Mouse (Mus musculus): ENCODE data around the gene Sod1. TPM values are rescaled to one million over a fixed set of nuclear protein-coding genes. Genes with fewer than 3 reads are reported as not detected.

Sod1 gene
- polyA plus RNA-seq, 1 experiment from 2014 or later = 855 TPM

DNA sequence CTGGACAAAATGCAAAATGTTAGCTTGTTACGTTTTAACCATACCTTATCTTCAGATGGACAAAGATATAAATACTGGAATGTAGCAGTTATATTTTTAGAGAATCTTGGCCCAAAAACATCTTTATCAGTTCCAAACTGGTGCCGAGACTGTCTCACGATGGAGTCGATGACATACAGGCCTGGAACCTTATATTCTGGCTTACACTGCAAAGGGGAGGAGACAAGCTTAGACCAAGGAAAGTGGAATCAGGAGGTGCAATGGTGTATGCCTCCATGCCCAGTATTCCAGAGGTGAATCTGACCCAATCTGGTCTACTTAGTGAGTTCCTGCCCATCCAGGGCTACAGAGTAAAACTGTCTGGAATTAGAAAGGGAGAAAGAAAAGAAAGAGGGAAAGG lies 39.5 kb downstream of the Sod1 start:
- no peak for ATAC-seq
- Histone ChIP-seq H3K9ac (replicated peaks; ENCODE audit: low read depth, low read length) (no peak overlapping the region), H3K4me3 (replicated peaks; ENCODE audit: low read length) (no peak overlapping the region), H3K4me2 (ENCODE audit: low read length) (no peak overlapping the region), H3K27ac (ENCODE audit: low read length) (no peak overlapping the region), H3K4me1 (replicated peaks; ENCODE audit: control insufficient read depth, insufficient read depth, low read length) (no peaks in the 10 kb centered on the region), H3K9me3 (ENCODE audit: control insufficient read depth, low read length) (no peaks in the 10 kb centered on the region), H3K27me3 (replicated peaks; ENCODE audit: control insufficient read depth, insufficient read depth, low read length) (no peaks in the 10 kb centered on the region), H3K36me3 (ENCODE audit: control insufficient read depth, insufficient read depth) (peaks cover 21% of the 10 kb centered on the region)
- WGBS = 92% methylated on average over 4 of the region's 4 CpGs

DNA sequence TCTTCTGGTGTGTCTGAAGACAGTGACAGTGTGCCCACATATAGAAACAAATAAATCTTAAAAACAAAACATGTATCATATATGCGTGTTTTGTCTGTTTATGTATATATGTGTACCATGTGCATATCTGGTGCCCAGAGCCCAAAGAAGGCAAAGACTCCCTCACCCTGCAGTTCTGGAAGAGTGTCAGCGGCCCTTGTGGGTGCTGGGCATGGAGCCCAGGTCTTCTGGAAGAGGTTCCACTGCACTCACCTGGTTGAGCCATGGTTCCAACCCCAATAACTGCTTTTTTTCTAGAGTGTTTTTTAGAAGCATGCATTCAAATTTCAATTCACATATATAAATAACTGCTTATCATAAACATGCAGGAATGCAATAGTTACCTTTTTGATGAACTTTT lies 41.2 kb downstream of the Sod1 start:
- 97% methylated on average over 2 of the region's 2 CpGs for WGBS
- H3K36me3 ChIP-seq (ENCODE audit: control insufficient read depth, insufficient read depth) = peaks cover 14% of the 10 kb centered on the region
- no peaks in the 10 kb centered on the region for H3K27me3 ChIP-seq (replicated peaks; ENCODE audit: control insufficient read depth, insufficient read depth, low read length)
- H3K4me3 ChIP-seq (replicated peaks; ENCODE audit: low read length) = no peak overlapping the region
- ATAC-seq = no peak
- H3K4me1 ChIP-seq (replicated peaks; ENCODE audit: control insufficient read depth, insufficient read depth, low read length) = no peaks in the 10 kb centered on the region
- H3K27ac ChIP-seq (ENCODE audit: low read length) = no peak overlapping the region
- H3K9ac ChIP-seq (replicated peaks; ENCODE audit: low read depth, low read length) = no peak overlapping the region
- no peaks in the 10 kb centered on the region for H3K9me3 ChIP-seq (ENCODE audit: control insufficient read depth, low read length)
- no peak overlapping the region for H3K4me2 ChIP-seq (ENCODE audit: low read length)

DNA sequence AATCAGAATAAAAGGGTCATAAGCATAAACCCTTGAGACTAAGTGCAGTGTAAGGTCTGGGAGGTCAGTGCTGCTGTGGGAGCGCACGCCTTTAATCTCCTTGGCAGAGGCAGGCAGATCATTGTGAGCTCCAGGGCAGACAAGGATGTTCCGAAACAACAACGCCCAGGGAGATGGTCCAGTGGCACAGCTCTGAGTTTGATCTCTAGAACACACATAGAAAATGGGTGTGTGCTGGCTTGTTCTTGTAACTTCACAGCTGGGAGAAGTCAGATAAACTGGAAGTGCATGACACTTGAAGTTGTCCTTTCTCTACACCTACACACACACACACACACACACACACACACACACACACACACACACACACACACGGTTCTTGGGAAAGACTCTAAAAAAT lies 43.5 kb downstream of the Sod1 start:
- no peaks in the 10 kb centered on the region for H3K9me3 ChIP-seq (ENCODE audit: control insufficient read depth, low read length)
- ATAC-seq = no peak
- H3K9ac ChIP-seq (replicated peaks; ENCODE audit: low read depth, low read length) = no peak overlapping the region
- 89% methylated on average over 5 of the region's 5 CpGs for WGBS
- H3K4me3 ChIP-seq (replicated peaks; ENCODE audit: low read length) = no peak overlapping the region
- peaks cover 8% of the 10 kb centered on the region for H3K36me3 ChIP-seq (ENCODE audit: control insufficient read depth, insufficient read depth)
- H3K4me2 ChIP-seq (ENCODE audit: low read length) = no peak overlapping the region
- no peak overlapping the region for H3K27ac ChIP-seq (ENCODE audit: low read length)
- no peaks in the 10 kb centered on the region for H3K27me3 ChIP-seq (replicated peaks; ENCODE audit: control insufficient read depth, insufficient read depth, low read length)
- no peaks in the 10 kb centered on the region for H3K4me1 ChIP-seq (replicated peaks; ENCODE audit: control insufficient read depth, insufficient read depth, low read length)

- Histone ChIP-seq H3K27ac (ENCODE audit: low read length) (no peak overlapping the region), H3K4me1 (replicated peaks; ENCODE audit: control insufficient read depth, insufficient read depth, low read length) (no peaks in the 10 kb centered on the region), H3K9ac (replicated peaks; ENCODE audit: low read depth, low read length) (no peak overlapping the region), H3K4me2 (ENCODE audit: low read length) (no peak overlapping the region), H3K4me3 (replicated peaks; ENCODE audit: low read length) (no peak overlapping the region), H3K36me3 (ENCODE audit: control insufficient read depth, insufficient read depth) (peaks cover 2% of the 10 kb centered on the region; the same call in 1 of the 2 replicates), H3K9me3 (ENCODE audit: control insufficient read depth, low read length) (no peaks in the 10 kb centered on the region), H3K27me3 (replicated peaks; ENCODE audit: control insufficient read depth, insufficient read depth, low read length) (no peaks in the 10 kb centered on the region)
- 87% methylated on average over 1 of the region's 1 CpGs for WGBS
- ATAC-seq = no peak
These were observed 44.6 kb downstream of the Sod1 start for GRCm38 (mm10) chr16:90265106-90265505.

DNA sequence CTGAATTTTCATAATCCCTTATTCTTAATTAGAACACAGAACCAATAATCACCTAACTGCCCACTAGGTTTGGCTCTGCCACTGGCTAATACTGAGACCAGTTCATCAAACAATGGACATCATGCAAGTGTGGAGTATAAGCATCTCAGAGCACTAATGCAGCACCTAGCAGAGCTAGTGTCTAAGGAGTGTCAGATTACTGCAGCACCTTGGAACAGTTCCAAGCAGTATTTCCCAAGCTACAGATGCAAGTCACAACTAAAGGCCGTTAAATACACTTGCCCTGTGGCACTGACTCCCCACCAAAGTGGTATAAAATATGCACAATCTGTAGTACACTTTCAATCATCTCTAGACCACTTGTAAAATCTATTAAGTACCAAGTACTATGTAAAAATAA lies 46.0 kb downstream of the Sod1 start:
- no peaks in the 10 kb centered on the region for H3K27me3 ChIP-seq (replicated peaks; ENCODE audit: control insufficient read depth, insufficient read depth, low read length)
- no peaks in the 10 kb centered on the region for H3K4me1 ChIP-seq (replicated peaks; ENCODE audit: control insufficient read depth, insufficient read depth, low read length)
- H3K9ac ChIP-seq (replicated peaks; ENCODE audit: low read depth, low read length) = no peak overlapping the region
- WGBS = 10% methylated on average over 1 of the region's 1 CpGs
- H3K27ac ChIP-seq (ENCODE audit: low read length) = no peak overlapping the region
- no peaks in the 10 kb centered on the region for H3K9me3 ChIP-seq (ENCODE audit: control insufficient read depth, low read length)
- peaks cover 2% of the 10 kb centered on the region; the same call in 1 of the 2 replicates for H3K36me3 ChIP-seq (ENCODE audit: control insufficient read depth, insufficient read depth)
- H3K4me2 ChIP-seq (ENCODE audit: low read length) = no peak overlapping the region
- H3K4me3 ChIP-seq (replicated peaks; ENCODE audit: low read length) = no peak overlapping the region
- ATAC-seq = no peak

GRCm38 (mm10) chr16:90275521-90275920 lies 55.0 kb downstream of the Sod1 start:
- Histone ChIP-seq H3K9me3 (ENCODE audit: control insufficient read depth, low read length) (no peaks in the 10 kb centered on the region), H3K4me1 (replicated peaks; ENCODE audit: control insufficient read depth, insufficient read depth, low read length) (peaks cover 4% of the 10 kb centered on the region), H3K27ac (ENCODE audit: low read length) (no peak overlapping the region), H3K9ac (replicated peaks; ENCODE audit: low read depth, low read length) (no peak overlapping the region), H3K4me3 (replicated peaks; ENCODE audit: low read length) (no peak overlapping the region), H3K4me2 (ENCODE audit: low read length) (no peak overlapping the region), H3K27me3 (replicated peaks; ENCODE audit: control insufficient read depth, insufficient read depth, low read length) (no peaks in the 10 kb centered on the region), H3K36me3 (ENCODE audit: control insufficient read depth, insufficient read depth) (no peaks in the 10 kb centered on the region)
- WGBS = 75% methylated on average over 6 of the region's 6 CpGs
- no peak for ATAC-seq

Other genes with a start within 250 kb of the Sod1 start
- gene Tiam1, start 77.0 kb upstream of the Sod1 start, polyA plus RNA-seq (2015; fragmentation: Nextera tagmentation; extraction: Ambion mirVana) = 29.5 and 32.1 TPM in 2 replicates
- 24.7 and 25.6 TPM in 2 replicates for gene Scaf4, start 63.7 kb downstream of the Sod1 start, polyA plus RNA-seq (2015; fragmentation: Nextera tagmentation; extraction: Ambion mirVana)
- gene Hunk, start 165.3 kb downstream of the Sod1 start, polyA plus RNA-seq (2015; fragmentation: Nextera tagmentation; extraction: Ambion mirVana) = 11.2 and 11.5 TPM in 2 replicates

Data from forebrain, embryonic 16.5 days (tissue).